Mouse (Mus musculus) liver, embryonic 13.5 days (tissue): ENCODE measurements around the gene Ptpn11. TPM values are rescaled to one million over a fixed set of nuclear protein-coding genes. Genes with fewer than 3 reads are reported as not detected.

ENCODE experiments used
- ATAC-seq: fragments of 200-750 bp; cut with Nextera tagmentation; 2 replicates; pipeline ENCODE4 v1.8.0; 2017; ENCODE audit warnings: low read depth, mild to moderate bottlenecking, moderate number of reproducible peaks, moderate library complexity
- DNase-seq: peaks from one replicate; pipeline ENCODE4 v3.0.0; 2022
- H3K27ac ChIP-seq: fragments of 300-500 bp; sonication (generic); 2 replicates; pipeline ENCODE4 v1.5.1; 2015; ENCODE audit warnings: moderate library complexity, mild to moderate bottlenecking, inconsistent platforms
- H3K27me3 ChIP-seq: fragments of 300-500 bp; sonication (generic); 2 replicates; pipeline ENCODE4 v1.6.1; 2015; ENCODE audit warnings: mild to moderate bottlenecking, inconsistent platforms
- H3K36me3 ChIP-seq: fragments of 300-500 bp; sonication (generic); 2 replicates; pipeline ENCODE4 v1.6.1; 2015; ENCODE audit warnings: mild to moderate bottlenecking, inconsistent platforms
- H3K4me1 ChIP-seq: fragments of 300-500 bp; sonication (generic); replicated peaks from 2 replicates; pipeline ENCODE4 v1.6.1; 2015; ENCODE audit warnings: inconsistent platforms
- H3K4me2 ChIP-seq: fragments of 300-500 bp; sonication (generic); 2 replicates; pipeline ENCODE4 v1.6.1; 2015; ENCODE audit warnings: inconsistent platforms, mild to moderate bottlenecking, moderate library complexity
- H3K4me3 ChIP-seq: fragments of 300-500 bp; sonication (generic); replicated peaks from 2 replicates; pipeline ENCODE4 v1.5.1; 2015; ENCODE audit warnings: mild to moderate bottlenecking, inconsistent platforms
- H3K9ac ChIP-seq: fragments of 300-500 bp; sonication (generic); 2 replicates; pipeline ENCODE4 v1.6.1; 2015; ENCODE audit warnings: mild to moderate bottlenecking, inconsistent platforms
- H3K9me3 ChIP-seq: fragments of 300-500 bp; sonication (generic); replicated peaks from 2 replicates; pipeline ENCODE4 v1.6.1; 2016; ENCODE audit warnings: inconsistent platforms
- WGBS: fragments of 180-500 bp; shearing (Covaris S2); methylation state at CpG from one replicate; pipeline ENCODE4 v1.1.7; 2015; ENCODE audit not compliant: insufficient replicate concordance; 5-methylcytosine and 5-hydroxymethylcytosine counted together
- polyA plus RNA-seq: library from polyadenylated mRNA; unstranded; fragments of >200 nt; fragmentation: Nextera tagmentation; extraction: Ambion mirVana; gene quantifications from 2 replicates; pipeline ENCODE4 v1.2.1, GENCODE M21; 2015

Gene Ptpn11
- polyA plus RNA-seq, 1 experiment from 2014 or later = 12.5 TPM

DNA sequence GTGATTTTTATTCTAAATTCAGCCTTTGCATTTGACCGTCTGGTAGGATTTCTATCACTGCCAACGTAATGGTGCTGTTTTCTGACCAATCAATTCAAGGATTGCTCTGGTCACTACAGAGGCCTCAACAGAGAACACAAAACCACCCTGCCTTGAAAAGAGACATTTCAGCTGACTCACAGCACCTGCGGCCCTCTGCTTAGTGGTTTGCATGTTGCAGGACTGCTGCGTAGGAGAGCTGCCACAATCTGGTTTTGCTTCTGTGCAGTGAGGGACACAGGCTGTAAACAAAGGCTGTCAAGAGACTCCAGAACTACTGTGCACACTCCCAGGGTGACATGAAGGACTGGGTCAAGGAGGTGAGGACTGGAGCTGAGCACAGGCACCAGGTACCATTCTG is 40.5 kb downstream of the Ptpn11 start:
- H3K9ac ChIP-seq = no peak overlapping the region
- no peak overlapping the region for H3K4me3 ChIP-seq
- DNase-seq (no peak), ATAC-seq (no peak)
- no peaks in the 10 kb centered on the region for H3K27me3 ChIP-seq
- peaks cover 90% of the 10 kb centered on the region for H3K36me3 ChIP-seq
- H3K27ac ChIP-seq = no peak overlapping the region
- H3K9me3 ChIP-seq = no peaks in the 10 kb centered on the region
- no peak overlapping the region for H3K4me2 ChIP-seq
- 81% methylated on average over 4 of the region's 4 CpGs for whole genome bisulfite sequencing
- no peaks in the 10 kb centered on the region for H3K4me1 ChIP-seq

DNA sequence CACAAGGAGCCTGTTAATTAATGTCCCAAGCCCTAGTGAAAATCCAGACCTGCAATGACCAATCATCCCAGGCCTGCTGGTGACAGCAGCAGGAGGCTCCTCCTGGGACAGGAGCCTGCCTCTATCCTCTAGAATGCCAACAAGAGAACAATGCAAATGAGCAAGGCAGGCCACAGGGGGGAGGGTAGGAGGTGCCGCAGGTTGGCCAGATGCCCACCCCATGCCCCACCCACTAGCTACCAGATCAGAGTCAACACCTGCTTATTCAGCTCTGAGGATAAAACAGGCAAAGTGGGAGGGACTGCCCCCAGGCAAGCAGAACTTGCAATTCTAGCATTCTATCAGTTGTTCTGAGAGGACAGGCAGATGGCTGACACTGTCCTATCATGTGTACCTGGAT is 42.0 kb downstream of the Ptpn11 start:
- no peak for ATAC-seq
- no peak overlapping the region for H3K4me2 ChIP-seq
- no peaks in the 10 kb centered on the region for H3K27me3 ChIP-seq
- DNase-seq = no peak
- 45% methylated on average over 1 of the region's 1 CpGs for WGBS
- no peaks in the 10 kb centered on the region for H3K4me1 ChIP-seq
- H3K9me3 ChIP-seq = no peaks in the 10 kb centered on the region
- no peak overlapping the region for H3K4me3 ChIP-seq
- peaks cover 94% of the 10 kb centered on the region for H3K36me3 ChIP-seq
- H3K27ac ChIP-seq = no peak overlapping the region
- H3K9ac ChIP-seq = no peak overlapping the region

DNA sequence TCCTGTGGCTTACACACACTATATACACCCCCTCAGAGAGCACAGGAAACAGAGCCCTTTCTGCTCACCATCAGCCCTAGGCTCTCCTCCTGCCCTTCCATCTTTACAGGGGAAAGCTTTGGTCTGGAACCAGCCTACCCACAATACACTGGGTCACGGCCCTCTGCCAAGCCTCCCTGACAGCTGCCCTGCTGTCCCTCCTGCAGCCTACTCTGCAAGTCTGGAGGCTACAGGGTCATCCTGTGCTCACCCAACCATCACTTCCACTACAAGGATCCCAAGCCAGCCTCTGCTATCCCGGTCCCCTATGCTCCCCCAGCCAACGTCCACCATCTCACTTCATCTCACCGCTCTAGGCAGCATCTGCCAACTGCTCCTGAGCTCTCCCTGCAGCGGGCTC is 44.9 kb downstream of the Ptpn11 start:
- WGBS = 87% methylated on average over 5 of the region's 5 CpGs
- Histone ChIP-seq H3K27me3 (no peaks in the 10 kb centered on the region), H3K4me1 (no peaks in the 10 kb centered on the region), H3K27ac (no peak overlapping the region), H3K4me2 (no peak overlapping the region), H3K36me3 (peaks cover 94% of the 10 kb centered on the region), H3K9me3 (no peaks in the 10 kb centered on the region), H3K4me3 (no peak overlapping the region), H3K9ac (no peak overlapping the region)
- no peak for DNase-seq
- no peak for ATAC-seq

DNA sequence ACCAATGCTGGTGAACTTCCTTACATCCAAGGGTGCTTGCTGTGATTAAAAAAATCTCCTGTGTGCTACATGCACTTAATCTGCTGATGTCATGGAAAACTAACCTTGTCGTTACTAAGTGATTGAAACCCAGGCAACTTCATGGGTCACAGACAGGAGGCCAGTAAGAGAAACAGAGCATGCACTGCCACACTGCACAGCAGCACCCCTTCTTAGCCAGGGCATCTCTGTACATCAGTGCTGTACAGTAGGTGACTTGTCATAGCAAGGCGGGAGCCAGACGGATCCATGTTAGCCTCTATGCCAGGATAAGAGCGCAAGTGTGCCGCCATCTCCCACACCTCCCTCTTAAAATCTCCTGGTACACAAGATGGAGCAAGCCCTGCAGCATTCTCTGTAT is 45.6 kb downstream of the Ptpn11 start:
- Histone ChIP-seq H3K4me3 (no peak overlapping the region), H3K27me3 (no peaks in the 10 kb centered on the region), H3K36me3 (peaks cover 94% of the 10 kb centered on the region), H3K27ac (no peak overlapping the region), H3K4me1 (no peaks in the 10 kb centered on the region), H3K9me3 (no peaks in the 10 kb centered on the region), H3K9ac (no peak overlapping the region), H3K4me2 (no peak overlapping the region)
- ATAC-seq (no peak), DNase-seq (no peak)
- 88% methylated on average over 5 of the region's 5 CpGs for WGBS

- Histone ChIP-seq H3K27me3 (no peaks in the 10 kb centered on the region), H3K4me1 (no peaks in the 10 kb centered on the region), H3K27ac (no peak overlapping the region), H3K9ac (no peak overlapping the region), H3K4me2 (no peak overlapping the region), H3K9me3 (no peaks in the 10 kb centered on the region), H3K36me3 (peaks cover 94% of the 10 kb centered on the region), H3K4me3 (no peak overlapping the region)
- DNase-seq (no peak), ATAC-seq (no peak)
- WGBS = 78% methylated on average over 13 of the region's 13 CpGs
Measured at GRCm38 (mm10) chr5:121144441-121145238, 46.6 kb downstream of the Ptpn11 start.

DNA sequence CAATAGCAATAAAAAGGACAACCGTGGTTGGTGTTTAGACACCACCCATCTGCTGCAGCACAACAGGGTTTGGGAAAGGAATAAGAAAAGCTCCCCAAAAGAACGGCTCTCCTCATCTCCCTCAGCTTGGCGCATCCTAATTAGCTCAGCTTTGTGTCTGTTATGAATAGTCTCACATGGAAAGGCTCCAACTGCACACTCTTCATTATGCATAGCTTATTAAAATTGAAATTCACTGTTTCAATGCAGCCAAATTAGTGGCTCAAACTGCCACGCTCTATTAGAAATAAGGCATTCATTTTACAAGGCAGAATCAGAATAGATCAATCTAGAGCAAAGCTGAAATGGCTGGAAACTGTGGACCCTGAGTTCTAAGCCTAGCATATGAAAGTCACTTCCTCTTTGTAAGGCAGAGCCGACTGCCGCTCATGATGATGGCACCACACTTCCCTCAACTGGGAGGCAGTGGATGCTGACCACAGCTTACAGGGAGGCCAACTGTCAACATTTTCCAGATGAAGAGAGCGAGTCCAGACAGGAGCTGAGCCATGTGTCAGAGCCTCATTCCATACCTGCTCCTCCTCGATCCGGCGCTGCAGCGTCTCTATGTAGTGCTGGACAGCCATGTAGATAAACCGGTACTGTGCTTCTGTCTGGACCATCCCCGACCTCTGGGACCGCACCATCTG is 48.6 kb downstream of the Ptpn11 start:
- peaks cover 94% of the 10 kb centered on the region for H3K36me3 ChIP-seq
- no peak overlapping the region for H3K9ac ChIP-seq
- no peak for DNase-seq
- H3K4me3 ChIP-seq = no peak overlapping the region
- no peaks in the 10 kb centered on the region for H3K27me3 ChIP-seq
- no peak overlapping the region for H3K4me2 ChIP-seq
- H3K4me1 ChIP-seq = no peaks in the 10 kb centered on the region
- no peaks in the 10 kb centered on the region for H3K9me3 ChIP-seq
- 81% methylated on average over 14 of the region's 14 CpGs for WGBS
- H3K27ac ChIP-seq = no peak overlapping the region
- ATAC-seq = no peak

DNA sequence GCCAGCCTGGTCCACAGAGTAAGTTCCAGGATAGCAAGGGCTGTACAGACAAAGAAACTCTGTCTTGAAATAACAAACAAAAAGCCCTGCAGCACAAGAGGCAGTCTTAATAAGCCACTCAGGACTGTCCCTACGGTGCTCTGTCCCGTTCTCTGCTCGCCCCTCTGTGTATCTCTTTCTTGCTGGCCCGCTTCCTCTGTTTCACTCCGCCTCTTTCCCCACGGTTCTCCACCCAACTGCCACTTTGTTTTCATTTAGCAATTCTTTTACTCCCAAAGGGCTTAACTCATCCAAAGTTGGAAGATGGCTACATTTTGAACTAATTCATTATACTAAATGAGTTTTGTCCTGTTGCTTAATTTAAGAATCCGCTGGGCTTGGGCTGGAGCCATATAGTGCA is 50.9 kb downstream of the Ptpn11 start:
- no peaks in the 10 kb centered on the region for H3K9me3 ChIP-seq
- no peak for ATAC-seq
- no peak overlapping the region for H3K4me3 ChIP-seq
- H3K4me2 ChIP-seq = no peak overlapping the region
- 78% methylated on average over 7 of the region's 7 CpGs for WGBS
- no peak overlapping the region for H3K27ac ChIP-seq
- no peaks in the 10 kb centered on the region for H3K27me3 ChIP-seq
- H3K36me3 ChIP-seq = peaks cover 94% of the 10 kb centered on the region
- H3K4me1 ChIP-seq = no peaks in the 10 kb centered on the region
- no peak overlapping the region for H3K9ac ChIP-seq
- no peak for DNase-seq

DNA sequence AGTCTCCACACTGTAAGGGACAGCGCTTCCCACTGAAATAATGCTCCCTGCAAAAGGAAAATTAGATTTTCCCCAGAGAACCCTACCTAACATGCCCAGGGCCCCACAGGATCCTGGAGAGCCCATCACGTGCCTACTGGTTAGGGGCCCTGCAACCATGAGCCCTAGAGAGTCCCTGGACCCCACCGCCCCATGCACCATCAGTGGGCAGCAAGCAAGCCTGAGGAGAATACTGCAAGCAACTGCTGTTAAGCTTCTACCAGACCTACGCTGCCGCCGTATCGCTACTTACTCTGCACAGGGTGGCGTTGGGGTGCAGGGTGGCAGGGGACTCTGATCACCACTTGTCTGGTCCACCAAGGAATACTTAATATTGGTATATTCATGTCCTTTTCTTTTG is 54.1 kb downstream of the Ptpn11 start:
- Histone ChIP-seq H3K4me1 (no peaks in the 10 kb centered on the region), H3K4me3 (no peak overlapping the region), H3K27me3 (no peaks in the 10 kb centered on the region), H3K27ac (no peak overlapping the region), H3K4me2 (no peak overlapping the region), H3K36me3 (peaks cover 94% of the 10 kb centered on the region), H3K9me3 (no peaks in the 10 kb centered on the region), H3K9ac (no peak overlapping the region)
- WGBS = 85% methylated on average over 8 of the region's 8 CpGs
- DNase-seq = no peak
- no peak for ATAC-seq

DNA sequence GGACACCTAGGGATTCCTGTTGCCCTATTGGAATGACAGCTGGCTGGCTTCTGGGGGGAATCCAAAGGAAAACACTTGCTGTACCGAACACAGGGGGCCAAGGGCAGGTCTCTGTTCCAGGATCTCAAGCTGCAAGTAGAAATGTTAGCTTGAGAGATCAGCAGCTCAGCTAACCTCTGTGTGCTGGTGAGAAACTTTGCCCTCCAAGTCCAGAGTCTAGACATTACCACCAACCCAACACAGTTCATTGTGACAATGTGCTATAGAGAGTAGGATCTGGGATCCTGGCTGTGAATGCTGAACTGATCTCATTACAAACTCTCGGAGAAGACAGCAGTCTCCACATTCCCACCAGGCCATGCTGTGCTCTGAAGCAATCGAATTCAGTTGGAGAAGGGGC is 59.4 kb downstream of the Ptpn11 start:
- H3K9ac ChIP-seq = no peak overlapping the region
- no peaks in the 10 kb centered on the region for H3K27me3 ChIP-seq
- no peaks in the 10 kb centered on the region for H3K4me1 ChIP-seq
- no peak overlapping the region for H3K27ac ChIP-seq
- DNase-seq = no peak
- no peak overlapping the region for H3K4me2 ChIP-seq
- H3K36me3 ChIP-seq = peaks cover 66% of the 10 kb centered on the region
- no peaks in the 10 kb centered on the region for H3K9me3 ChIP-seq
- no peak for ATAC-seq
- 76% methylated on average over 3 of the region's 3 CpGs for WGBS
- no peak overlapping the region for H3K4me3 ChIP-seq

- Histone ChIP-seq H3K27me3 (no peaks in the 10 kb centered on the region), H3K36me3 (peaks cover 40% of the 10 kb centered on the region), H3K9me3 (no peaks in the 10 kb centered on the region), H3K9ac (no peak overlapping the region), H3K4me3 (no peak overlapping the region), H3K4me2 (no peak overlapping the region), H3K27ac (no peak overlapping the region), H3K4me1 (no peaks in the 10 kb centered on the region; the same call in 1 of the 2 replicates)
- 81% methylated on average over 5 of the region's 5 CpGs for WGBS
- ATAC-seq = no peak
- no peak for DNase-seq
Measured at GRCm38 (mm10) chr5:121129254-121129653, 61.9 kb downstream of the Ptpn11 start.

- no peak overlapping the region for H3K9ac ChIP-seq
- H3K4me1 ChIP-seq = no peaks in the 10 kb centered on the region; the same call in 1 of the 2 replicates
- no peak overlapping the region for H3K4me2 ChIP-seq
- 78% methylated on average over 2 of the region's 2 CpGs for whole genome bisulfite sequencing
- no peak for ATAC-seq
- H3K4me3 ChIP-seq = no peak overlapping the region
- no peaks in the 10 kb centered on the region for H3K27me3 ChIP-seq
- DNase-seq = no peak
- H3K9me3 ChIP-seq = no peaks in the 10 kb centered on the region
- peaks cover 9% of the 10 kb centered on the region for H3K36me3 ChIP-seq
- H3K27ac ChIP-seq = no peak overlapping the region
Measured at GRCm38 (mm10) chr5:121126051-121126450, 65.1 kb downstream of the Ptpn11 start.

DNA sequence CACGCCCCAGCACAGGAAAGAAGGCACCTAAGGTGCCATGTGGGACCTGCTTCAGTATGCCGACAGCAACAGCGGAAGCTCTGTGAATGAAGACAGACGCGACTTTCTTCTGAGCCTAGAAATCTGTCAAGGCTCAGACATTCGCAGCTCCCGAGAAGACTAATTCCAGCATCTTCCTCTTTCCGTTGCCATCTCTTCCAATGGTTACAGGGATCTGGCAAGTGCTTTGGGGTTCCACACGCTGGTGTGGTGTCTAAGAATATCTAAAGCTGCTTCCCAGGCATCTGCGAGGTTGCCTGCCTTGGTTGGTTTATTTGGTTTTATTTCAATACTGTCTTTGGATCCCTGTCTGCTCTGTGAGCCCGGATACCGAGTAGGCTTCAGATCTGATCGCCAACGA is 65.6 kb downstream of the Ptpn11 start:
- Histone ChIP-seq H3K9ac (no peak overlapping the region), H3K9me3 (no peaks in the 10 kb centered on the region), H3K27ac (no peak overlapping the region), H3K27me3 (no peaks in the 10 kb centered on the region), H3K4me3 (no peak overlapping the region), H3K4me1 (no peaks in the 10 kb centered on the region; the same call in 1 of the 2 replicates), H3K4me2 (no peak overlapping the region), H3K36me3 (peaks cover 7% of the 10 kb centered on the region)
- no peak for DNase-seq
- 78% methylated on average over 14 of the region's 14 CpGs for WGBS
- ATAC-seq = no peak
